Mouse (Mus musculus): ENCODE measurements around the gene Ssu2. TPM values are rescaled to one million over a fixed set of nuclear protein-coding genes. Genes with fewer than 3 reads are reported as not detected.

Gene Ssu2
- polyA plus RNA-seq, 1 experiment from 2014 or later: 0.45 TPM

GRCm38 (mm10) chr6:112364581-112364980 is 23.2 kb downstream of the Ssu2 start:
- no peaks in the 10 kb centered on the region for H3K9me3 ChIP-seq (ENCODE audit: control insufficient read depth, low read length)
- WGBS: 49% methylated on average over 2 of the region's 2 CpGs
- peak; percentile 75 for DNase-seq (ENCODE audit: low spot score)
- H3K4me2 ChIP-seq (replicated peaks; ENCODE audit: low read depth, low read length): no peak overlapping the region
- no peak overlapping the region for H3K9ac ChIP-seq (ENCODE audit: low read depth, low read length)
- H3K4me1 ChIP-seq (replicated peaks; ENCODE audit: control insufficient read depth, insufficient read depth, low read length): no peaks in the 10 kb centered on the region
- ATAC-seq (ENCODE audit: low FRiP score): no peak
- no peaks in the 10 kb centered on the region for H3K27me3 ChIP-seq (ENCODE audit: control insufficient read depth, insufficient read depth, low read length)
- H3K4me3 ChIP-seq (ENCODE audit: low read depth, low read length): no peak overlapping the region
- no peaks in the 10 kb centered on the region for H3K36me3 ChIP-seq (ENCODE audit: control insufficient read depth, insufficient read depth, low read length)
- H3K27ac ChIP-seq (ENCODE audit: low read depth, low read length): no peak overlapping the region

DNA sequence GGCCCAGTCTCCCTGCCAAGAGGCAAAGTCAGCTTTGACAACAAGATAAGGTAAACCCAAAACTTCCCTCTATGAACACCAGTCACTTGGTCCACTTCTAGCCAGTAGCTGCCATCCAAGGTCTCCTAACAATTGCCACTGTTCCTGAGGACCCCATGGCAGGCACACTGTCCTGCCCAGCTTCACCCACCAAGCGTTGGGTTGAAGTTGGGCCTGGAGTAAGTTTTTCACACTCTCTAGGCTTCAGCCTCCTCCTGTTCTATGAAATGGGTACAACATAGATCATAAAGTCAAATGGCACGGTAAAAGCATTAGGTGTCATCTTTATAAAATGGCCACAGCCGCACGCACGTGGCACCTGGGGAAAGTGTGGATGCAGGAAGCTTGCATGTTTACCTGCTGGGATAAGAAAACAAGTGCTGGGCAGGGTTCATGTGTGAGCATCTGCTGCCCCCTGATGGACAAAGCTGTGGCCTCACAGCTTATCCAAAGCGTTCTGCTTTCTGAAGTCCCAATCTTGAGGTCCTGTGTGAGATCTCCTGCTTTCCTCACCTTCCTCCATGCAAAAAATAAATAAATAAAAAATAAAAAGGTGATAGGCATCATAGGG is 25.4 kb downstream of the Ssu2 start:
- peak; percentile 75 for DNase-seq (ENCODE audit: low spot score)
- Histone ChIP-seq H3K4me1 (replicated peaks; ENCODE audit: control insufficient read depth, insufficient read depth, low read length) (no peaks in the 10 kb centered on the region), H3K4me3 (ENCODE audit: low read depth, low read length) (no peak overlapping the region), H3K9ac (ENCODE audit: low read depth, low read length) (no peak overlapping the region), H3K4me2 (replicated peaks; ENCODE audit: low read depth, low read length) (no peak overlapping the region), H3K27me3 (ENCODE audit: control insufficient read depth, insufficient read depth, low read length) (no peaks in the 10 kb centered on the region), H3K27ac (ENCODE audit: low read depth, low read length) (no peak overlapping the region), H3K9me3 (ENCODE audit: control insufficient read depth, low read length) (no peaks in the 10 kb centered on the region), H3K36me3 (ENCODE audit: control insufficient read depth, insufficient read depth, low read length) (no peaks in the 10 kb centered on the region)
- peak; percentile 65 for ATAC-seq (ENCODE audit: low FRiP score)
- WGBS: 40% methylated on average over 6 of the region's 6 CpGs

GRCm38 (mm10) chr6:112360676-112361075 is 27.1 kb downstream of the Ssu2 start:
- Histone ChIP-seq H3K4me1 (replicated peaks; ENCODE audit: control insufficient read depth, insufficient read depth, low read length) (no peaks in the 10 kb centered on the region), H3K27ac (ENCODE audit: low read depth, low read length) (no peak overlapping the region), H3K4me3 (ENCODE audit: low read depth, low read length) (no peak overlapping the region), H3K9ac (ENCODE audit: low read depth, low read length) (no peak overlapping the region), H3K36me3 (ENCODE audit: control insufficient read depth, insufficient read depth, low read length) (no peaks in the 10 kb centered on the region), H3K27me3 (ENCODE audit: control insufficient read depth, insufficient read depth, low read length) (no peaks in the 10 kb centered on the region), H3K4me2 (replicated peaks; ENCODE audit: low read depth, low read length) (no peak overlapping the region), H3K9me3 (ENCODE audit: control insufficient read depth, low read length) (no peaks in the 10 kb centered on the region)
- ATAC-seq (ENCODE audit: low FRiP score): no peak
- WGBS: 86% methylated on average over 8 of the region's 8 CpGs
- DNase-seq (ENCODE audit: low spot score): no peak

GRCm38 (mm10) chr6:112359341-112359740 is 28.5 kb downstream of the Ssu2 start:
- ATAC-seq (ENCODE audit: low FRiP score): no peak

GRCm38 (mm10) chr6:112350452-112350851 is 37.4 kb downstream of the Ssu2 start:
- no peak for DNase-seq (ENCODE audit: low spot score)
- H3K4me2 ChIP-seq (replicated peaks; ENCODE audit: low read depth, low read length): no peak overlapping the region
- no peak overlapping the region for H3K4me3 ChIP-seq (ENCODE audit: low read depth, low read length)
- H3K4me1 ChIP-seq (replicated peaks; ENCODE audit: control insufficient read depth, insufficient read depth, low read length): no peaks in the 10 kb centered on the region
- WGBS: 91% methylated on average over 4 of the region's 4 CpGs
- no peak overlapping the region for H3K9ac ChIP-seq (ENCODE audit: low read depth, low read length)
- no peaks in the 10 kb centered on the region for H3K27me3 ChIP-seq (ENCODE audit: control insufficient read depth, insufficient read depth, low read length)
- H3K9me3 ChIP-seq (ENCODE audit: control insufficient read depth, low read length): no peaks in the 10 kb centered on the region
- no peak overlapping the region for H3K27ac ChIP-seq (ENCODE audit: low read depth, low read length)
- no peak for ATAC-seq (ENCODE audit: low FRiP score)
- no peaks in the 10 kb centered on the region for H3K36me3 ChIP-seq (ENCODE audit: control insufficient read depth, insufficient read depth, low read length)

More at GRCm38 (mm10) chr6:112359341-112359740, 28.5 kb downstream of the Ssu2 start:
- no peak overlapping the region for H3K27ac ChIP-seq (ENCODE audit: low read depth, low read length)
- no peaks in the 10 kb centered on the region for H3K9me3 ChIP-seq (ENCODE audit: control insufficient read depth, low read length)
- no peaks in the 10 kb centered on the region for H3K4me1 ChIP-seq (replicated peaks; ENCODE audit: control insufficient read depth, insufficient read depth, low read length)
- no peak overlapping the region for H3K4me2 ChIP-seq (replicated peaks; ENCODE audit: low read depth, low read length)
- DNase-seq (ENCODE audit: low spot score): no peak
- no peak overlapping the region for H3K4me3 ChIP-seq (ENCODE audit: low read depth, low read length)
- no peaks in the 10 kb centered on the region for H3K36me3 ChIP-seq (ENCODE audit: control insufficient read depth, insufficient read depth, low read length)
- H3K9ac ChIP-seq (ENCODE audit: low read depth, low read length): no peak overlapping the region
- no peaks in the 10 kb centered on the region for H3K27me3 ChIP-seq (ENCODE audit: control insufficient read depth, insufficient read depth, low read length)
- 90% methylated on average over 1 of the region's 1 CpGs for WGBS

DNA sequence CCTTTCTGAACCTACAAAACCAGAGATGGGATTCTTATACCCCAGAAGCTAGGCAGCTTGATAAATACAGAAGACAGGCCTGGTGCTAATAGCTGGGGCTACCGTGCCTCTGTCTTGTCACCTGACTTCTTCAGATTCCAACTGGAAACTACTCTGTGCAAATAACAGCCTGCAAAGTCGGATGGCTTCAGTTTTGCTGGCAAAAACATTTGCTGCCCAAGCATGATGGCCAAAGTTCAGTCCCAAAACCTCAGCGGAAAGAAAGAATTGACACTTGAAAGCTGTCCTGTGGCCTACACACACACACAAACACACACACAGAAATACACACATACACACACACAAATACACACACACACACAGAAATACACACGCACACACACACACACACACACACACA is 48.8 kb downstream of the Ssu2 start:
- 77% methylated on average over 4 of the region's 4 CpGs for WGBS
- H3K9me3 ChIP-seq (ENCODE audit: control insufficient read depth, low read length): no peaks in the 10 kb centered on the region

GRCm38 (mm10) chr6:112337667-112338066 is 50.2 kb downstream of the Ssu2 start:
- DNase-seq (ENCODE audit: low spot score): no peak
- H3K4me2 ChIP-seq (replicated peaks; ENCODE audit: low read depth, low read length): no peak overlapping the region
- H3K4me1 ChIP-seq (replicated peaks; ENCODE audit: control insufficient read depth, insufficient read depth, low read length): no peaks in the 10 kb centered on the region
- H3K4me3 ChIP-seq (ENCODE audit: low read depth, low read length): no peak overlapping the region
- no peak overlapping the region for H3K9ac ChIP-seq (ENCODE audit: low read depth, low read length)
- no peaks in the 10 kb centered on the region for H3K27me3 ChIP-seq (ENCODE audit: control insufficient read depth, insufficient read depth, low read length)
- 90% methylated on average over 6 of the region's 6 CpGs for WGBS
- no peaks in the 10 kb centered on the region for H3K9me3 ChIP-seq (ENCODE audit: control insufficient read depth, low read length)
- no peak for ATAC-seq (ENCODE audit: low FRiP score)
- no peaks in the 10 kb centered on the region for H3K36me3 ChIP-seq (ENCODE audit: control insufficient read depth, insufficient read depth, low read length)
- H3K27ac ChIP-seq (ENCODE audit: low read depth, low read length): no peak overlapping the region

More for the DNA sequence above, 48.8 kb downstream of the Ssu2 start:
- DNase-seq (ENCODE audit: low spot score) (no peak), ATAC-seq (ENCODE audit: low FRiP score) (no peak)
- Histone ChIP-seq H3K27ac (ENCODE audit: low read depth, low read length) (no peak overlapping the region), H3K36me3 (ENCODE audit: control insufficient read depth, insufficient read depth, low read length) (no peaks in the 10 kb centered on the region), H3K4me1 (replicated peaks; ENCODE audit: control insufficient read depth, insufficient read depth, low read length) (no peaks in the 10 kb centered on the region), H3K9ac (ENCODE audit: low read depth, low read length) (no peak overlapping the region), H3K27me3 (ENCODE audit: control insufficient read depth, insufficient read depth, low read length) (no peaks in the 10 kb centered on the region), H3K4me2 (replicated peaks; ENCODE audit: low read depth, low read length) (no peak overlapping the region), H3K4me3 (ENCODE audit: low read depth, low read length) (no peak overlapping the region)

- H3K27me3 ChIP-seq (ENCODE audit: control insufficient read depth, insufficient read depth, low read length): no peaks in the 10 kb centered on the region
- H3K36me3 ChIP-seq (ENCODE audit: control insufficient read depth, insufficient read depth, low read length): no peaks in the 10 kb centered on the region
- ATAC-seq (ENCODE audit: low FRiP score) (no peak), DNase-seq (ENCODE audit: low spot score) (no peak)
- H3K4me2 ChIP-seq (replicated peaks; ENCODE audit: low read depth, low read length): no peak overlapping the region
- H3K4me1 ChIP-seq (replicated peaks; ENCODE audit: control insufficient read depth, insufficient read depth, low read length): no peaks in the 10 kb centered on the region
- no peak overlapping the region for H3K4me3 ChIP-seq (ENCODE audit: low read depth, low read length)
- no peaks in the 10 kb centered on the region for H3K9me3 ChIP-seq (ENCODE audit: control insufficient read depth, low read length)
- H3K9ac ChIP-seq (ENCODE audit: low read depth, low read length): no peak overlapping the region
- 91% methylated on average over 5 of the region's 5 CpGs for WGBS
- H3K27ac ChIP-seq (ENCODE audit: low read depth, low read length): no peak overlapping the region
These were observed 53.9 kb downstream of the Ssu2 start for GRCm38 (mm10) chr6:112333930-112334329.

DNA sequence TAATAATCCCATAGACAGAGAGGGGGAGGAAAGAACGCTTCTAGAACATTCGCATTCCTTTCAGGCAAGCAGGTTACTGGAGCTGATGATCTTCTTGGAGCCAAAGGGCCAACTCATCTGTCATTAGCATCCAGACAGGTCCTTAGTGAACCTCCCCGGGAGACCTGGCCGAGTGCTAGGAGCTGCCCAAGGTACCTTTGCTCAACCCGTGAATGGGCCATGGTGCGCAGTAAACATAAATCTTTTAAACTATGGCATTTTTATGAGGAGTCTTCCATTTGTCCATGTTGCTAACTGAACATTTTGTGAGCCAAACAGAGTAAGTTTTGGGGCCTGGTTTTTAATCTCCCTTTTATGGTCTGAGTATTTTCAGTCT is 56.6 kb downstream of the Ssu2 start:
- Histone ChIP-seq H3K9ac (ENCODE audit: low read depth, low read length) (no peak overlapping the region), H3K4me1 (replicated peaks; ENCODE audit: control insufficient read depth, insufficient read depth, low read length) (no peaks in the 10 kb centered on the region), H3K4me3 (ENCODE audit: low read depth, low read length) (no peak overlapping the region), H3K27ac (ENCODE audit: low read depth, low read length) (no peak overlapping the region), H3K9me3 (ENCODE audit: control insufficient read depth, low read length) (no peaks in the 10 kb centered on the region), H3K4me2 (replicated peaks; ENCODE audit: low read depth, low read length) (no peak overlapping the region), H3K36me3 (ENCODE audit: control insufficient read depth, insufficient read depth, low read length) (no peaks in the 10 kb centered on the region), H3K27me3 (ENCODE audit: control insufficient read depth, insufficient read depth, low read length) (no peaks in the 10 kb centered on the region)
- no peak for ATAC-seq (ENCODE audit: low FRiP score)
- 77% methylated on average over 6 of the region's 6 CpGs for WGBS
- no peak for DNase-seq (ENCODE audit: low spot score)

Data from hindbrain, embryonic 11.5 days (tissue).